Mouse (Mus musculus): ENCODE measurements around the gene Il9r.

The Il9r gene

GRCm38 (mm10) chr11:32198256-32198955 is 1.7 kb downstream of the Il9r start:
- no peak for DNase-seq

- DNase-seq: no peak
These were observed 2.3 kb downstream of the Il9r start for GRCm38 (mm10) chr11:32197766-32198165.

GRCm38 (mm10) chr11:32196727-32197126 is 3.4 kb downstream of the Il9r start:
- no peak for DNase-seq

- no peak for DNase-seq
These were observed 4.1 kb downstream of the Il9r start for GRCm38 (mm10) chr11:32195867-32196540.

- no peak for DNase-seq
These were observed 5.5 kb downstream of the Il9r start for GRCm38 (mm10) chr11:32194626-32195025.

GRCm38 (mm10) chr11:32194086-32194485 is 6.0 kb downstream of the Il9r start:
- DNase-seq: no peak

- no peak for DNase-seq
These were observed 6.9 kb downstream of the Il9r start for GRCm38 (mm10) chr11:32193156-32193555.

GRCm38 (mm10) chr11:32190603-32191110 is 9.4 kb downstream of the Il9r start:
- no peak for DNase-seq

GRCm38 (mm10) chr11:32190119-32190518 is 10.0 kb downstream of the Il9r start:
- no peak for DNase-seq

GRCm38 (mm10) chr11:32189434-32189833 is 10.6 kb downstream of the Il9r start:
- DNase-seq: no peak

GRCm38 (mm10) chr11:32188881-32189280 is 11.2 kb downstream of the Il9r start:
- DNase-seq: no peak

GRCm38 (mm10) chr11:32187256-32187655 is 12.8 kb downstream of the Il9r start:
- DNase-seq: no peak

GRCm38 (mm10) chr11:32186031-32186430 is 14.0 kb downstream of the Il9r start:
- DNase-seq: no peak

GRCm38 (mm10) chr11:32184469-32184868 is 15.6 kb downstream of the Il9r start:
- DNase-seq: no peak

GRCm38 (mm10) chr11:32181973-32182868 is 17.9 kb downstream of the Il9r start:
- peak; percentile 65 to 67 for DNase-seq

- no peak for DNase-seq
These were observed 18.8 kb downstream of the Il9r start for GRCm38 (mm10) chr11:32181246-32181645.

- no peak for DNase-seq
These were observed 21.6 kb downstream of the Il9r start for GRCm38 (mm10) chr11:32178506-32178905.

GRCm38 (mm10) chr11:32166683-32167082 is 33.4 kb downstream of the Il9r start:
- no peak for DNase-seq

GRCm38 (mm10) chr11:32161922-32162804 is 37.9 kb downstream of the Il9r start:
- peak; percentile 41 to 55 for DNase-seq

GRCm38 (mm10) chr11:32161500-32161899 is 38.6 kb downstream of the Il9r start:
- DNase-seq: peak in 1 of 2 experiments; percentile 26

- DNase-seq: no peak
These were observed 39.7 kb downstream of the Il9r start for GRCm38 (mm10) chr11:32160341-32160740.

GRCm38 (mm10) chr11:32159176-32159575 is 40.9 kb downstream of the Il9r start:
- DNase-seq: no peak

All from lung, adult 18-20 months (tissue).